Mouse (Mus musculus) thymus, adult 2 months (tissue): ENCODE results near the gene Sema3g.

Experiments
- CTCF ChIP-seq: fragments of 200-500 bp; IDR thresholded peaks from 2 replicates; pipeline ENCODE4 v1.5.1; 2012; ENCODE audit warnings: mild to moderate bottlenecking, control low read depth, low read length, moderate library complexity, borderline replicate concordance; ENCODE audit not compliant: control insufficient read depth, poor library complexity, insufficient read depth; ENCODE audit errors: extremely low read depth
- POLR2A ChIP-seq: fragments of 200-500 bp; IDR thresholded peaks from 2 replicates; pipeline ENCODE4 v1.6.1; 2012; ENCODE audit warnings: mild to moderate bottlenecking, low read length, control low read depth, moderate library complexity; ENCODE audit not compliant: control insufficient read depth, poor library complexity, insufficient read depth; ENCODE audit errors: extremely low read depth

DNA sequence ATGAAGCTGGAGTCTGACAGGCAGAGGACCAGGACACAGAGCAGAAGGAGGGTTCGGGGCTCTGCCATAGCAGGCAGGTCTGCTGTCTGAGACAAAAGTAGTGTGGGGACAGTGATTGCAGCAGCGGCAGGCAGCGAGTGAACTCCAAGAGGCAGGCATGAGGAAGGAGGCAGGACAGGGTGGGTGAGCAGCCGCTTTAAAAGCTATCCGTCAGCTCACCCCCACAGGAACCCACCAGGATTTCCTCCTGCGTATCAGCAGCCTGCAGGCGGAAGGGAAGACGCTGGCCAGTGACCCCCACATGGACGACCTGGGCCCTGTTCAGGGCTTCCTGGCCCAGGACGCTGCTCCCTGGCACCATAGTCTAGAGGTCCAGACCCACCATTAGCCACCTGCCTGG, 49.2 kb upstream of the Sema3g start, which contains the start of gene Stab1:
- TF ChIP-seq POLR2A, result no peak
- TF ChIP-seq CTCF, result no peak
